Mouse (Mus musculus): Measurements from ENCODE around the gene Slc41a3. TPM values are rescaled to one million over a fixed set of nuclear protein-coding genes. Genes with fewer than 3 reads are reported as not detected.
"Not testable (repeated sequence)": the region's sequence is repeated elsewhere in the genome, so short reads cannot be mapped to it uniquely, and the experiment has no call there.

Gene Slc41a3
- total RNA-seq, 1 experiment from 2014 or later, result 15.7 TPM

DNA sequence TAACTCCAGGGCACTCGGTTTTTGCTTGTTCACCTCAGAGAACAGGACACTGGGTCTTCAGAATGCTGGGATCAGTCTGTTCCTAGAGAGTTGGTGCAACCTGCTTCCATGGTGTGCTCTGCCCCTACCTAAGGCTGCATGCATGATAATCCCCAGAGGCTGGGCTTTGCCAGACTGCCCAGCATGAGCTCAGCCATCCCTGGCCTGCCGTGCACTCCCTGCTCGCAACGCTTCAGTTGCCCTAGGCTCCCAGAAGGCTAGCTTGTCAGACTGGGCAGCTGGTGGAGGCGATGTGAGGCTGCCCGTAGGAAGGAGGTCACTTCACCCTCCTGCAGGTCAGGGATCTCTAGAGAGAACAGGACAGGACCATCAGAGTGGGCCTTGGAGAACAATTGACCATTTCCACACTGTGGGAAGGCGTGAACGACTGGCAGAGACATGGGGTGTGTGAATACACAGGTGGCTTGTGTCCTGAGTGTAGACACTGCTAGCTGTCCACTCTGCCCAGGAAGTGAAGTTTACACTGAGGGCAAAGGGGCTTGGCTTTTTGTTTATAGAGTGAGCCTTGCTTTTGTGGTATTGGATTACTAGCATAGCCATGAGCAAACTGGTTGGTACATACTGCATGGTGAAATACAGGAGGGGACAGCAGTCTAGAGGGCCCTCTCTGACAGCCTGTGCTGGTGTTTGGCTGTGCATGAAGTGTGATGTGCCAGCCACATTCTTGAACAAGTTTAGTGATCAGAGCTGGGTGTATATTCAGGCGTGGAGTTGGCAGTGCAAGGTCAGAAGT, 16.5 kb downstream of the Slc41a3 start:
- no peak for ATAC-seq (replicated peaks; ENCODE audit: insufficient number of reproducible peaks, low FRiP score, low TSS enrichment, poor library complexity, severe bottlenecking)

DNA sequence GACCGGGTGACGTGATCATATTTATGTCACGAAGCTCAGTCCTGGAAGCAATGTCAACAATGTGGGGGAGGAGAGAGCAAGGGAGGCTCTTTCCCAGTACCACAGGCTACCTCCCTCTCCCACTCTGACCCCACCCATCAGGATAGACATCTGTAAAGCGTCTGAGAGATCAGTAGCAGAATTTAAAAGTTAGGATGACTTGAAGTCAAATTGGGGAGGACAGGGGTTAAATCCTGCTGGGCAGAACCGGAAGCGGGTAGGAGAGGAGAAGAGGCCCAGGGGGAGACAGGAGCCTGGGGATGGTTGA, 17.0 kb downstream of the Slc41a3 start:
- no peak for ATAC-seq (replicated peaks; ENCODE audit: insufficient number of reproducible peaks, low FRiP score, low TSS enrichment, poor library complexity, severe bottlenecking)

DNA sequence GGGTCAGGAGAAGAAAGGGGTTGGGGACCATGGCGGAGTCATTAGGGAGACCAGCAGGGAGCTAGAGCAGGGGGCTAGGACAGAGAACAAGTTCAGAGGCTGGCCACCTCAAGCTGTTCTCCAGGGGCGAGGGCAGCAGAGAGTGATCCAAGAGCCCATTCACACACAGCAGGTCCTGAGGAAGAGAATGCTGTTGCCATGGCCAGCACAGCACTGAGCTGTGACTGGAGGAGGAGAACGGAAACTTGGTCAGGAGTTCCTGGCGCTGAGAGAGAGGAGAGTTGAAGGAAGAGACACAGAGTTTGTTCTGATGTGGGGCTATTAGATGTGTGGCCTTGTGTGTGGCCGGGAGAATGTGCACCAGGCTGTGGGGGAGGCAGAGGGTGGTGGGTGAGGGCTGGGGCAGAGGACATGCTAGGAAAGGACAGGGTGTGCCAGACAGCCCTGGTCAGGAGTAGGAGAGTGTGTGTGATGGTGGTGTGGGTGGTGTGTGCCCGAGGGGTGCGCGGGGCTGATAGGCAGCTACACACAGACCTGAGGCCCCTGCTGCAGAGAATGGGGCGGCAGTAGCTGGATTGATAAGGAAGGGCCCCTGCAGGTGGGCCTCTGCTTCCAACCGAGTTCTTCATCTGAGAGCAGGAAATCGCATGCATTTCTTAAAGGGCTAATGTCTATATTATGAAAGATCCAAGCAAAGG, 18.4 kb downstream of the Slc41a3 start:
- no peak for ATAC-seq (replicated peaks; ENCODE audit: insufficient number of reproducible peaks, low FRiP score, low TSS enrichment, poor library complexity, severe bottlenecking)

DNA sequence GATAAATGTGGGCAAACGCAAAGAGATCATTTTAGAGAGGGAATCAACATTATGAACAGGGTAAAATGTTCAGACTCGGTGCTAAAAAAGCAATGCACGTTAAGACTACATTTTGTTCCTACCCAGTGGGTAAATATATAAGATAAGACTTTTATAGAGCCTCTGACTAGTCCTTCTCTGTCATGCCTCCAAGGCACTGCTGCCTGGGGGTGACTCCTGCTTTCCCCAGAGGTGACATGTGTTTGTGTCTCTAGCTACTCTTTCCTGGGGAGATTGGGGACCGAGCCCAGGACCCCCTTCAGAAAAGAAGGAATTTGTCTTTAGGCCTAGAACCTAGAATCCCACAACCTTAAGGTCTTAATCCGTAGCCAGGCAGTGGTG, 18.9 kb downstream of the Slc41a3 start:
- ATAC-seq (replicated peaks; ENCODE audit: insufficient number of reproducible peaks, low FRiP score, low TSS enrichment, poor library complexity, severe bottlenecking), result no peak

DNA sequence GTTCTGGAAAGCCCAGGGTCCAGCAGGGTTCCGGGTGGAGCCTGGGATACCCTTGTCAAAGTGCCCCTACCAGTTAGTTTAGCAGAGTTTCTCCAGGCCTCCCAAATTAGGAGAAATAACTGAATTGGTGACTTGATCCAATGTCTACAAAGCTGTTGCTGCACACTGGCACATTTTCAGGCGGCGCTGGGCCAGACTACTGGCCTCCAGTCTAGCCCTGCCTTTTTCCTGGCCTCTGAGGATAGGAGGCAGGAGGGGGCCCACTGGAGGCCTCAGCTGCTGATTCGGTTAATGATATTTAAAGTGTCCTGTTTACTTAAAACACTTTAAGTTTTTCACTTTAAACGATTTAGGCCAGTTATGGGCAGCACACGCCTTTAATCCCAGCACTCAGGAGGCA, 19.7 kb downstream of the Slc41a3 start:
- ATAC-seq (replicated peaks; ENCODE audit: insufficient number of reproducible peaks, low FRiP score, low TSS enrichment, poor library complexity, severe bottlenecking), result no peak

DNA sequence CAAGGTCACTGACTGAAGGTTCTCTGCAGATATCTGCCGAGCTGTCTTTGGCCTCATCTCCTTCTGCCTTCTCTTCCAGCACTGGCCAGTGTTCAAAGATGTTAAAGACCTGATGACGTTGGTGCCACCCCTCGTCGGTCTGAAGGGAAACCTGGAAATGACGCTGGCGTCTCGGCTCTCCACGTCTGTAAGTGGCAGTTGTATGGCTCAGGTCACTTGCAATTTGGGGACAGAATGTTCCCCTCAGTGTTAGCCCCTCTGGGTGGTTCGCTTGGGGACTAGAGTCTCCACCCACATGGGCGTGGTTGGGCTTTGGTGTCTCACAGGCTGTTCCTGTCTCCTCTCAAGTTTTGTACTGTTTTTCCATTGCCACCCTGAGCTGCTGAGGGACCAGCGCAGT, 20.2 kb downstream of the Slc41a3 start:
- no peak for ATAC-seq (replicated peaks; ENCODE audit: insufficient number of reproducible peaks, low FRiP score, low TSS enrichment, poor library complexity, severe bottlenecking)

DNA sequence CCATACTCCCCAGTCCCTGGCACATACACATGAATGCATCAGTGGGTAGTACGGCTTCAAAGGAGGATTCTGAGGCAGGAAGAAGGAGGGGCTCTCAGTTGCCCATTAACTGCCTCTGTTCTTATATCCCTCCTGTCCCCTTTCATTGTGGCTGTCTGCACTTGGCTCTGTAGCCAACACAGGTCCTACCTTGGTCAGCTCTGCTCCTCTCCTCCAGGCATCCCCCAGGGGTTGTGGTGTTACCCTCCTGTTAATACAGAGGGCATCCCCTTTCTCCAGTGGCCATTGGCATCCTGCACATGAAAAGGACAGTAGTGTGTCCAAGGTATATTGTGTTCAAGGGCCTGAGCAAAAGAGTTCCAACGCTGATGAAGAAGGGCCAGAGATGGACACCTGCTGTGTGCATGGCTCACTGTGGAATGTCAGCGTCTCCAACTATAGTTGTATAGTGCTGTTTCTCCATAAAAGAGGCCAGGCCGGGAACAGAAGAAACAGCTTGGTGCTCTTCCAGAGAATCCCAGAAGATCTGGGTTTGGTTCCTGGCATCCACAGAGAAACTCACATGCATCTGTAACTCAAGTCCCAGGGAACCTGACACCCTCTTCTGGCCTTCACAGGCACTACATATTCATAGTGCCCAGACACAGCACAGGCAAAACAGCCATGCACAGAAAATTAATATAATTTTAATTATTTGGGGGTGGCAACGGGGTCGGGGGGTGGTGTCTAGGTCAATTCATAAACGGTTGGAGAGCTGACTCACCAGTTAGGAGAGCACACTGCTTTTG, 20.9 kb downstream of the Slc41a3 start:
- ATAC-seq (replicated peaks; ENCODE audit: insufficient number of reproducible peaks, low FRiP score, low TSS enrichment, poor library complexity, severe bottlenecking), result no peak

DNA sequence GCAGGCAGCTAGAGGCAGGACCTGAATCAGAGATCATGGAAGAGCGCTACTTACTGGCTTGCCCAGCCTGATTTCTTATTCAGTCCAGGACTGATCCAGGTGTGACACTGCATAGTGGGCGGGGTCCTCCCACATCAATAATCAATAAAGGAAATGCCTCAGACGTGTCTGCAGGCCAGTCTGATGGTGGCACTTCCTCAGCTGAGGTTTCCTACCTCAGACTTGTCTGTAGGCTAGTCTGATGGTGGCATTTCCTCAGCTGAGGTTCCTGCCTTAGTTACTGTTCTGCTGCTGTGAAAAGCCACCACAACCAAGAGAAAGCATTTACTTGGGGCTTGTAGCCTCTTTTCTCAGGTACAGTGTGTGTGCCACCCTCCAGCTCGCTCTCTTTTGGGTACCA, 23.0 kb downstream of the Slc41a3 start:
- ATAC-seq (replicated peaks; ENCODE audit: insufficient number of reproducible peaks, low FRiP score, low TSS enrichment, poor library complexity, severe bottlenecking), result no peak

DNA sequence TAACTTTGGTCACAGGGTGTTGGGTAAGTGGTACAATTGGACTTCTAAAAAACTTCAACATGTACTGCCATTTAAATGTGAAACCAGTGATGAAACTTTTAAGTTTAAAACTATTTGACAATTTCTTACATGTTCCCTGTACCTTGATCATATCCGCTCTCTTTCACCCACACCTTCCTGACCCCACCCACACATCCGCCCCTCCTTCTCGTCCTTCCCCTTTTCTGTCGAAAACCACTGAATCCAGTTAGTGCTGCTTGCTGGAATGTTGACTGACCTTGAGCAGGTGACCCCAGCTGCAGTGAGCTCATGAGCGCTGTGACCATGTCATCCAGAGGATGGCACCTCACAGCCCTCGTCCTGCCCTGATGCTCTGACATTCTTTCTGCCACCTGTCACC, 25.0 kb downstream of the Slc41a3 start:
- no peak for ATAC-seq (replicated peaks; ENCODE audit: insufficient number of reproducible peaks, low FRiP score, low TSS enrichment, poor library complexity, severe bottlenecking)

DNA sequence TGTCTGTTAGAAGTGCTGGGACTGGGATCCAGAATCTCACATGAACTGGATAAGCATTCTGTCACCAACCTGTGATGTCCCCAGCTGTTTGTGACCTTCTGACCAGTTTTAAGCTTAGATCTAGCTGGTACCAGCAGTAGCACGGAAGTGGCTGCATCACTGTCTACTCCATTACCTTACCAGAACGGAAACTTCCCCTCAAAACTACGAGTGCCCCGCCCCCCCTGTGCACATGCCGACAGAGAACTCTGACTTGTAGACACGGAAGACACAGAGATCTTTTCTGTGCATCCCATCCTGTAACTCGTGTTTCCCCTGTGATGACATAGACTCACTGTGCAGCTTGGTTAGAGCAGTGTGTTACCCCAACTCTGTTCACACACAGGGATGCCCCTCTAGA, 25.9 kb downstream of the Slc41a3 start:
- ATAC-seq (replicated peaks; ENCODE audit: insufficient number of reproducible peaks, low FRiP score, low TSS enrichment, poor library complexity, severe bottlenecking), result no peak

DNA sequence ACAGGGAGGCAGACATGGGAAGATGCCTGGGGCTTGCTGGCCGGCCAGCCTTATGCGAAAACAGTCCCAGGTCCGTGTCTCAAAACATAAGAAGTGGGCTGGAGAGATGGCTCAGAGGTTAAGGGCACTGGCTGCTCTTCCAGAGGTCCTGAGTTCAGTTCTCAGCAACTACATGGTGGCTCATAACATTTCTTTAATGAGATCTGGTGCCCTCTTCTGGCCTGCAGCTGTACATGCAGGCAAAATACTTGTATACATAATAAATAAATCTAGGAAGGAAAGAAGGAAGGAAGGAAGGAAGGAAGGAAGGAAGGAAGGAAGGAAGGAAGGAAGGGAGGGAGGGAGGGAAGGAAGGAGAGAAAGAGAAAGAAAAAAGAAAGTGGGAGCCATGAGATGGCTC, 28.0 kb downstream of the Slc41a3 start:
- ATAC-seq (replicated peaks; ENCODE audit: insufficient number of reproducible peaks, low FRiP score, low TSS enrichment, poor library complexity, severe bottlenecking), result not testable (repeated sequence)

DNA sequence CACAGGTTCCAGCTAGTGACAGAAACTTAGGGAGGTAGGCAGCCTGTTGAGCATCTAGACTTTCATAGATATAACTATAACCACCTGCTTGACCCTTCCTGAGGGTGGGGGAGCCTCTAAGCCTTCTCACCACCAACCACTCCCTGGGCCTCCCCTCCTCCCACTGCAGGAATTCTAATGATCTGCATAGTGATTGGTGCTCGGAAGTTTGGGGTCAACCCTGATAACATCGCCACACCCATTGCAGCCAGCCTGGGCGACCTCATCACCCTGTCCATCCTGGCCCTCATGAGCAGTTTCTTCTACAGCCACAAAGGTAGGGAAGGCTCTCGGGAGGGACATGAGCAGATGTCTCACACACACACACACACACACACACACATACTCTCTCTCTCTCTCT, 30.6 kb downstream of the Slc41a3 start:
- ATAC-seq (replicated peaks; ENCODE audit: insufficient number of reproducible peaks, low FRiP score, low TSS enrichment, poor library complexity, severe bottlenecking), result no peak

DNA sequence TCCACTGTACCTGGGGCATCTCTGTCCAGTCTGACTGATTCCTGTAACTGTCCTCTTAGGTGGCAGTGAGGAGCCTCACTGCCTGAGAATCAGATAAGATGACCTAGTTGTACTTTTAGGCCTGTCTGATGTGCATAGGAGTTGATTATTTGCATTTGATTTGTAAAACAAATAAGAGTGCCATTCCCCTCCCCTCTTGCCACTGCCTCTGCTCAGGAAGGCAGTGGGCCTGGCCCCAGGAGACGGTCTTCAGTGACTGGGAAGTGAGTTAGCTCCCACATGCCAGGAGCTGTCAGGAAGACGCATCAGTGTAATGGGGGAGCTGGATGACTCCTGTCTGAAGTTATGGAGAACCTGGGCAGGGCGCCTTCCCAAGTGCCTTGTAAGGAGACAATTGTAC, 31.1 kb downstream of the Slc41a3 start:
- ATAC-seq (replicated peaks; ENCODE audit: insufficient number of reproducible peaks, low FRiP score, low TSS enrichment, poor library complexity, severe bottlenecking), result no peak

DNA sequence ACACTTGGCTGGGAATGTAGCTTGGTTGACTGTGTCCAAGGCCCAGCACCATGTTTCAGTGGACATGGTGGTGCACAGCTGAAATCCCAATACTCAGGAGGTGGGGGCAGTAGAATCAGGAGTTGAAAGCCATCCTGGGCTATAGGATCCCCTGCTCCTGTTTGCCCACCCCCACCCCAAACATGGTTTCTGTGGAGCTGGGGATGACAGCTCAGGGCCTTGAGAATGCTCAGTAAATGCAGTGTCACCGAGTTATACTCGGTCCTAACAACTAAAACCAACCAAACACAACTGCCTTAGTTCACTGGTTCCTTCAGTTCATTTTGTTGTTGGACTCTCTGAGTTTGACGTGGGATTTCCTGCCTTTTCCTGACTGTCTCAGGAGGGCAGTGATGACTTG, 38.5 kb downstream of the Slc41a3 start:
- ATAC-seq (replicated peaks; ENCODE audit: insufficient number of reproducible peaks, low FRiP score, low TSS enrichment, poor library complexity, severe bottlenecking), result no peak

DNA sequence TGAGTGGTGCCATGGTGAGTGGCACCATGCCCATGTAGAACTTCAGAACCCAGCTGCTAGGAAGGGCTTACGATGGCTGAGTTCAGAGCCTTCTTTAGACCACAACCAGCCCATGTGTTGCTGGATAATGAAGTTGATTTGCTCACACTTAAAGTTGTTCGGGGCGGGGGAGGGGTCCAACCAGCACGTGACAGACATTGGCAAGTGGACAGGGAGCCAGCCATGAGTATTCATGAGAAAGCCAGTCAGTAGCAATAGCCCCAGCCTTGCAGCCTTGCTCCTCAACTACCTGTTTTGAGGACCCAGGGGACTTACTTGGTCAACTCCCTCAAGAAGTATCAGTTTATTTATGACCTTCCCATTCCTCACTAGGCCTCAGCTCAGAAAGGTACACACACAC, 40.4 kb downstream of the Slc41a3 start:
- ATAC-seq (replicated peaks; ENCODE audit: insufficient number of reproducible peaks, low FRiP score, low TSS enrichment, poor library complexity, severe bottlenecking), result no peak

DNA sequence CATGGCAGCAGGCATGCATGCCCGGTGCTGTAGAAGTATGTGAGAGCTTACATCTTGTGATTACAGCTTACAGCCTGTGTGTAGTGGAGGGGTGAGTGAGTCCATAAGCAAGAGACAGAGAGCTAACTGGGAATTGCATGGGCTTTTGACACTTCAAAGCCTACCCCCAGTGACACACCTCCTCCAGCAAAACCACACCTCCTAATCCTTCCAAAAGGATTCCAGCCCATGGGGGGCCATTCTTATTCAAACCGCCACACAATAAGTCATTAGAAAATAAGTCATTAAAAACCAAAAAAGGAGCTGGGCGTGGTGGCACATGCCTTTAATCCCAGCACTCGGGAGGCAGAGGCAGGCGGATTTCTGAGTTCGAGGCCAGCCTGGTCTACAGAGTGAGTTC, 43.9 kb downstream of the Slc41a3 start:
- ATAC-seq (replicated peaks; ENCODE audit: insufficient number of reproducible peaks, low FRiP score, low TSS enrichment, poor library complexity, severe bottlenecking), result no peak

DNA sequence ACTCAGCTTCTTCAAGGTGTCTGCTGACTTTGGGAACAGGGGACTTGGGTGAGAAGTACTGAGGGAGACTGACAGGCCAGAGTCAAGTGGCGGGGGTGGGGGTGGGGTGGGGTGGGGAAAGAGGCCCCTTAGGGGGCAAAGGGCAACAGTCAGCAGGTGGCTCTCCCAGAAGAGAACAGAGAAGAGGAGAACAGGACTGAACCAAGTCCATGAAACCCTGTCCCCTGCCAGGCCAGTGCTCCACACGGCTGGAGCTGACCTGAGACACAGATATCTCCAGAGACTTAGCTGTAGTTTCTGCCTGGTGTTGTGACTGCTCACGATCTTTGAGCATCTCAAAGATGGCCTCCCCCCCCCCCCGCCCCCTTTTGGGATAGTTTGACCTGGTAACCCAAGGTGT, 44.8 kb downstream of the Slc41a3 start:
- no peak for ATAC-seq (replicated peaks; ENCODE audit: insufficient number of reproducible peaks, low FRiP score, low TSS enrichment, poor library complexity, severe bottlenecking)

DNA sequence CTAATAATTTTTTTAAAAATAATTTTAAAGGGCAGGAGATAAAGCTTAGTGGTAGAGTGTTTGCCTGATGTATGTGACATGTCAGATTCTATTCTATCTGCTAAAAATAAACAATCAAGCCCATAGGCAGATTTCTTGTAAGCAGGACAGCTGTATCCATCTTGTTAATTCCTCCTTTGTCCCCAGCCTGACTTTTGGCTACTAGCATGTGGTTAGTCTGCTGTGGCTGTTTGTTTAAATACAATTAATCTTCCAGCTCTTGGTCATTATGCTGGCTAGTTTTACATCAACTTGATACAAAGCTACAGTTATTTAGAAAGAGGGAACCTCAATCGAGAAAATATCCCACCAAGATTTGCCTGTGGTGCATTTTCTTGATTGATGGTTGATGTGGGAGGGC, 46.1 kb downstream of the Slc41a3 start:
- ATAC-seq (replicated peaks; ENCODE audit: insufficient number of reproducible peaks, low FRiP score, low TSS enrichment, poor library complexity, severe bottlenecking), result no peak

DNA sequence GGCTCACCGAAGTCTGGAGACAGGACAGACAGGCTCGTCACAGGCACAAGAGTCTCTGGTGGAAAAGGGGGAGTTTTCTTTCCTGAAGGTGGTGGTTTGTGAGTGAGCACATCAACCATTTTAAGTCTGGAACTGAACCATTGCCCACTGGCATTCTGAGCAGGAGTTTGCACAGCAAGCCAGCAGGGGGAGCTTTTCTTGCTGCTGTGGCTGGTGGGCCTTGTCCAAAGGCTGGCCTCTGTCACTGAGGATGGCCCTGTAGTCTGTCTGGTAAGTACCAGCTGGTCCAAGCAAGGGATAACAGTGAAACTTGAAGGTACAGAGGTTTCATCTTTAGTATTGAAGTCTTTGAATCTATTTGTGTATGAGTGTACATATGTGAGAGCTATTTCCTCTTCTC, 49.2 kb downstream of the Slc41a3 start:
- no peak for ATAC-seq (replicated peaks; ENCODE audit: insufficient number of reproducible peaks, low FRiP score, low TSS enrichment, poor library complexity, severe bottlenecking)

DNA sequence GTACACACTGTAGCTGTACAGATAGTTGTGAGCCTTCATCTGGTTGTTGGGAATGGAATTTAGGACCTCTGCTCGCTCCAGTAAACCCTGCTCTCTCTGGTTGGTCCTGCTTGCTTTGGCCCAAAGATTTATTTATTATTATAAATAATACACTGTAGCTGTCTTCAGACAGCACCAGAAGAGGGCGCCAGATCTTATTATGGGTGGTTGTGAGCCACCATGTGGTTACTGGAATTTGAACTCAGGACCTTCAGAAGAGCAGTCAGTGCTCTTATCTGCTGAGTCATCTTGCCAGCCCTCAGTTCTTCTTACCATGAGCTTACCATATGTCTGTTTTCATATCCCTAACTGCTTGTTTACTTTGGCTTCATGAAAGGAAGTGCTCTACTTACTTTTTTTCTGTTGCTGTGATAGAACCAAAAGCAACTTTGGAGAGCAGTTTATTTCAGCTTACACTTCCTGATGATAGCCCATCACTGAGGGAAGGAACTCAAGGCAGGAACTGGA, 51.9 kb downstream of the Slc41a3 start:
- ATAC-seq (replicated peaks; ENCODE audit: insufficient number of reproducible peaks, low FRiP score, low TSS enrichment, poor library complexity, severe bottlenecking), result not testable (repeated sequence)
